Mouse (Mus musculus) gastrocnemius, postnatal 14 days (tissue): ENCODE measurements at regions not wholly inside any gene's neighbourhood (a gene's known extent, or its start where the extent isn't known, plus 50 kb on each side); places are given as distances from the start of the nearest gene placed in this dataset.

Experiments
- DNase-seq: peaks from one replicate; pipeline ENCODE4 v3.0.0; 2021; ENCODE audit warnings: mixed read lengths
- intact Hi-C: fragments of 180-260 bp; cut with DNase I; formaldehyde crosslinking; loops from one replicate; pipeline ENCODE4 v1.15.1; 2025; ENCODE audit warnings: low total_unique reads

DNA sequence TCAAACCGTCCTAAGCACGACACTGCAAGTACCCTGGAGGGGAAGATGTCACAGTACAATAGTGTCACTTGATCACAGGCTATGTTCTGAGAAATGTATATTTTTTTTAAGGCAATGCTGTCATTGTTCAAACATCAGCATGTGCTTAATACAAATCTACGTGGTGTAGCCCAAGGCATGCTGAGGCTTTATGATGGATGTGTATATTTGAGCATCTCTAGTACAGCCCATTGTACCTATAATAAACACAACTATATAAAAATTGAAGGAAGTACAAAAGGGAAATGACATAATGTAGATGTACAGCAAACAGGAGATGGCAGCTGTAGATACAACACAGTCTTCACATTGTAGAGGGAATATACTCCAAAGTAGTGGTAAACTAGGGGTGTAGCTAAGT lies 309.2 kb downstream of the Galc start:
- no peak for DNase-seq
- intact Hi-C loops = no loop called here

GRCm38 (mm10) chr12:97947421-97947820 lies 311.8 kb downstream of the Galc start:
- DNase-seq = no peak
- intact Hi-C loops = no loop called here

GRCm38 (mm10) chr12:97938361-97938760 lies 320.9 kb downstream of the Galc start:
- DNase-seq = no peak
- intact Hi-C loops = no loop called here

- no peak for DNase-seq
- intact Hi-C loops = no loop called here
Measured at GRCm38 (mm10) chr12:97929877-97930276, 329.4 kb downstream of the Galc start.

DNA sequence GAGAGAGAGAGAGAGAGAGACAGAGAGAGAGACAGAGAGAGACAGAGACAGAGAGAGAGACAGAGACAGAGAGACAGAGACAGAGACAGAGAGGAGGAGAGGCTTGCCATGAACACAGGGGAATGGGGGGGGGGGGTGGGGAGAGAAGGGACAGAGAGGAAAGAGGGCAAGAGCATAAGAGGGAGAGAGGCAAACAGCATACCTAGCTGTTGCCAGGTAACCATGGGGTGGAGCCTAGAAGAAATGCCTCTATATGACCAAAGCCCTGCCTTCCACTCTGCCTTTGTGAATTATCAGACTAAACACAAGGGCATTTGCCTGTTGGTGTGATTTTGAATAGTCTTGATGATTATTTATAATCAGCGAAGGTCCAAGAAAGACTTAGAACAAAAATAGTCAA lies 332.2 kb downstream of the Galc start:
- intact Hi-C loops = no loop called here

GRCm38 (mm10) chr12:97921349-97922264 lies 337.7 kb downstream of the Galc start:
- no peak for DNase-seq
- intact Hi-C loops = no loop called here

More for the DNA sequence above, 332.2 kb downstream of the Galc start:
- no peak for DNase-seq

GRCm38 (mm10) chr12:97918416-97918815 lies 340.8 kb downstream of the Galc start:
- DNase-seq = no peak
- intact Hi-C loops = no loop called here

DNA sequence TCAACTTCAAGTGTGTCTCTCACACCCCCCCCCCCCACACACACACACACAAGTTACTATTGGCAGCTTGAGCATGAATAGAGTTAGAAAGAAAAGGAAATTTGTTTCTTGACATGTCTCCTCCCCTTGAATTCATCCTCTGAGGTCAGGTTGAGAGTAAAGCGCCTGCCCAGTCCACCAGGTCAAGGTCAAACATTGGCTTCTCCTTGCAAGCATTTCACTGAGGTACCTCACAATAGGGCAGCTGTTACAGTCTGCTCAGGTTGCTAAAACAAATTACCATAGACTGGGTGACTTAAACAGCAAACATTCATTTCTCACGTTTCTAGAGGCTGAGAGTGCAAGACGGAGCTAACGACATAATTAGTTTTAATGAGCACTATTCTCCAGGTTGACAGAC lies 344.2 kb downstream of the Galc start:
- DNase-seq = no peak
- intact Hi-C loops = no loop called here

DNA sequence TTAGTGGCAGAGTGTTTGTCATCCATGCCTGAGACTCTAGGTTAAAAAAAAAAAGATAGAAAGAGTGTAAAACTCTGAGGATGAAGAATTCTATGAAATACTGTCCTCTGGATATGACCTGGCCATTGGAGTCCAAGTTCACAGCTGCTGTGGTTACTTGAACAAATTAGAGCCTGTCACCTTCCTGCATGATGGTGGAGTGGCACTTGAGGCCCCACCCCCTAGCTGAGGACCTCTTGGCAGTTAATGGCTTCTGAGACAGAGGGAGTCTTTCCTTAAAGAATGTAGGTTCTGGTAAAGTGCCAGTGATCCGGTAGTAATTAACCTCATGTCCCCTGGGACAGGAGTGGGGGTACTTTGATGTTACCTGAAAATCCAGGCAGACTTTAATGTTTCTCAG lies 346.5 kb downstream of the Galc start:
- intact Hi-C loops = no loop called here
- DNase-seq = no peak

DNA sequence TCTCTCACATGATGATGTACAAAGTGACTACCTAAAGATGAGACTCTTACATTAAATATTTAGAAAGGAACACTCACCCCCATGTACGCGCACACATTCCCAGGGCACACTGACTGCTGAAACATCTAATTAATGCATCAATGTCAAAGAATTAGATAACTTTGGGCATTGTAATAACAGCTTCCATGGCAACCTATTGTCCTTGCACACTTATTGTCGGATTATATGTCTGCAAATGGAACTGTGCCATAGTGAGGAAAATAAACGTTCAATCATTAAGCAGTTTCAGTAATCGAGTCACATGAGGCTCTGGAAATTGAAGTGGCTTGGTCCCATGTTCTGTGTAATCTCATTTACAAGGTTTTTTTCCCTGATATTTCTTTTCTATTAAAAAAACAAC lies 360.0 kb downstream of the Galc start:
- intact Hi-C loops = no loop called here
- DNase-seq = no peak

DNA sequence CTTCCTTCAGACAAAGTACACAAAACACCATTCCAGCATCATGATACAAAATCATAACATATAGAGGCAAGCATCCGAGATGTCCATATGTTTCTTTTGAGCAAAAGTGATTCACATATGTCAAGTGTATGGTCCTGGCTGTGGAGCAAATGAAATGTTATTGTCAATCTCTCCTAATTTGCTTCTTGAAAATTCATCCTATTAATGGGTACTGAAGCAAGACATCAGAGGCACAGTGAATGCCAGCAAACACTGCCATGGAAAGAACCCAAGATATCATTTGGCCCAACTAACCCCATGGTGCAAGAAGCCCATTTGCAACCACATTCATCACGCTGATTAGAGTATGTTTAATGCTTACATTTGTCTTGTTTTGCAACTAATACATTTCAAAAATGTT lies 361.1 kb downstream of the Galc start:
- no peak for DNase-seq
- intact Hi-C loops = no loop called here

GRCm38 (mm10) chr12:97895981-97896380 lies 363.3 kb downstream of the Galc start:
- intact Hi-C loops = no loop called here
- DNase-seq = no peak

DNA sequence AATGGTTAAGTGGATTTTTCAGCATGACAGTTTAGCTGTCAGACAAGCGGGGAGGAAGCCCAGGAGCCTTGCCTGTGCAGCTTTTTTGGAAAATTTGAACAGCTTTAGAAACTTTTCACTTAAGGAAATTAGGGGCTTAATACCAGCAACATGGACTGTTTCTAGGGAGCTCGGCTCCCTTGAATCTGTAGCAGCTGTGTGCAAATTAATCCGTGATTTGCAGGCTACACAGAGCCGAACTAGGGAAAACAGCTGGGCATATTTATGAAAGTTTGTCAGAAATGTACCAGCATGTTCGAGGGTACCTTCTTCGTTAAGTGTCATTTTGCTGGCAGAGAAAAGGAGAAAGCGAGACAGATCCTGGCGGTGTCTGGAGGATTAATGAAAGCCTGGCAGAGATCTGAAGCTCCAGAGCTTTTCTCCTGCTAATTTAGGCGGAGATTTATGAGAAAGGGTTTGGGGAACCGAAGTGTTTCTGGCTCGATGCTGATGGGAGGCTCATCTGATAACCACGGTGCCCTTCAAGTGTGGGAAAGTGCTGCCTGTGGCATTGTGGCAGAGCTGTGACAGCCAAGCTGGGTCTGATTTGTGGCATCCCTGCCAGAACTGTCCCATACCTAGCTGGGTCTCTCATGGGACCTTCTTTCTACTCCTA lies 370.3 kb downstream of the Galc start:
- intact Hi-C loops = no loop called here
- DNase-seq = no peak

GRCm38 (mm10) chr12:97888291-97888800 lies 370.9 kb downstream of the Galc start:
- DNase-seq = no peak

GRCm38 (mm10) chr12:97882439-97882838 lies 376.8 kb downstream of the Galc start:
- intact Hi-C loops = no loop called here
- no peak for DNase-seq

More at GRCm38 (mm10) chr12:97888291-97888800, 370.9 kb downstream of the Galc start:
- intact Hi-C loops = no loop called here

DNA sequence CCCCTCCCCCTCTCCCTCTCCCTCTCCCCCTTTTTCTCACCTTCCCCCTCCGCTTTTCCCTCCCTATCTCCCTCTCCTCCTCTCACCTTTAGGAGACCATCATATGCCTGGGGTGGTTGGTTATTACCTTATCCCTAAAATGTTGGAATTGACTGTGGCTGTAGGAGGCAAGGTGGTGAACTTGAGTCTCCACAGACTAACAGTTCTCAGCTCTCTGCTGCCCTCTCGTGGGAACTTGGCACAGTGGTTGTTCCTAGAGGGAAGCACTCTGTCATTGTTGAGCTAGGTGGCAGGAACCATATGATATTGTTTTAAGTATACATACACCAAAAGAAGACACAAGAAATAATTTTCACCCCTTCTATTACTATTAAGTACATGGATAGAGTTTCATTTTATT lies 386.9 kb downstream of the Galc start:
- intact Hi-C loops = no loop called here

GRCm38 (mm10) chr12:97862921-97863320 lies 396.3 kb downstream of the Galc start:
- intact Hi-C loops = no loop called here
- no peak for DNase-seq

More for the DNA sequence above, 386.9 kb downstream of the Galc start:
- peak; percentile 62 for DNase-seq

GRCm38 (mm10) chr12:97836202-97836908 lies 422.9 kb downstream of the Galc start:
- intact Hi-C loops = no loop called here

DNA sequence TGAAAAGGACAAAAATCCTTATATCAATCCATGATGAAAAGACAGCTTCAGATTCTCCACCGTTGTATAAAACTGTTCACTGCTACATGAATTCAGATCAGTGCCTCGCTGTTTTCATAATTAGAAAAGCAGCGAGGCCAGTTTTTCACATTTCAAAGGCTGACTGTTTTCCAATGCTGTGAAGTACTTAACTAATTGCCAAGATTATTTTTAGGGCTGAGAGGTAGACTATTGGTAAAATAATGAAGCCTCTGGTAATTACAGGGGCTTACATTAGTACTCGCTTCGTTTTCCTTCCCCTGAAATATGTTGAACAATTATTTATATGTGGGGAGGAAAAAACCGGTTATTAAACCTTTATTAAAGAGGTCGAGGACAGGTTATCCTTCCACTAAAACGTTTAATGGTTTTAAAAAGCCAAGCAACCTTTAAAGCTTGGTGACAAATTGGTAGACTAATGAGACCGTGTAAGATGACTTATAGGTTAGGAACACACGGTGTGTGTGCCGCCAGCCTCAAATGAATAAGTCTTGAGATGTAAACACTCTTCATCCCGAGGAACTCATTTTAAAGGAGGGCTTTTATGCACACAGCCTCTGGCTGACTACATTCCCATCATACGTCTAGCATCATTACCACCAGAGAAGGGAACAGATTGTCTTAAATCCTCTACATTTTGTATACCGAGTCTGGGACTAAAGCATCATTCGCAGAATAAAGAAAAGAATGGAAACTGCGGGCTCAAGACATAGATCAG lies 465.7 kb downstream of the Galc start:
- no peak for DNase-seq
- intact Hi-C loops = no loop called here

More at GRCm38 (mm10) chr12:97836202-97836908, 422.9 kb downstream of the Galc start:
- DNase-seq = no peak
